Mouse (Mus musculus) bone marrow macrophage, adult 2 months (primary cell): Measurements from ENCODE around the gene Tmem217.

ENCODE experiments used
- CTCF ChIP-seq: IDR thresholded peaks from 2 replicates; pipeline ENCODE4 v1.5.1; 2012; ENCODE audit warnings: low read depth, mild to moderate bottlenecking, low read length, moderate library complexity
- POLR2A ChIP-seq: IDR thresholded peaks from 2 replicates; pipeline ENCODE4 v1.6.1; 2012; ENCODE audit warnings: mild to moderate bottlenecking, low read depth, low read length, borderline replicate concordance

DNA sequence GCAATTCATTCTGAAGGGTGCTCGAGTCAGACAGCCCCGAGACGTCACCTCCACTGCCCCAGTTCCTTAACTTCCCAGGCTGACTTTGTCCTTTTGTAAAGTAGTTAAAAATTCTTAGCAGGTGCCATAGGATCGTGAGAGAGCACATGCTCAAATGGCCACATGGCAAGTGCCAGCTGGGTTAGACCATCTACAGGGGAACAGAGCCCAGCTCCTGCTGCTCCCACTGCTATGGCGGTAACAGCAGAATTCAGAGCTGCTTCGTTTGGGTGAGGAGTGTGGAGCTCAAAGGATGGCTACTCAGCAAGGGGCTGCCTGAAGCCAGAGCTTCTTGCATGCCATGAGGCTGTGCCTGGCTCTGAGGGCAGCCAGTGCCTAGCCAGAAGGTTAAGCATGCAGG is 17.6 kb upstream of the Tmem217 start:
- no peak for TF ChIP-seq CTCF
- TF ChIP-seq POLR2A: no peak
